Mouse (Mus musculus) C2C12 (cell line): ENCODE results near the gene A630095N17Rik.

Source experiments
- CEBPB ChIP-seq: IDR thresholded peaks from one replicate; pipeline ENCODE4 v1.6.1; 2011; ENCODE audit warnings: low read depth, mild to moderate bottlenecking, control low read depth, moderate library complexity
- CTCF ChIP-seq: IDR thresholded peaks from one replicate; pipeline ENCODE4 v1.5.1; 2011; ENCODE audit not compliant: control insufficient read depth, insufficient read depth, insufficient read length
- FOSL1 ChIP-seq: IDR thresholded peaks from one replicate; pipeline ENCODE4 v1.8.0; 2011; ENCODE audit warnings: mild to moderate bottlenecking, low read length; ENCODE audit not compliant: poor library complexity, insufficient read depth, severe bottlenecking
- MYOD1 ChIP-seq: IDR thresholded peaks from one replicate; pipeline ENCODE4 v1.6.1; 2011; ENCODE audit warnings: low read depth; ENCODE audit not compliant: control insufficient read depth, insufficient read length

DNA sequence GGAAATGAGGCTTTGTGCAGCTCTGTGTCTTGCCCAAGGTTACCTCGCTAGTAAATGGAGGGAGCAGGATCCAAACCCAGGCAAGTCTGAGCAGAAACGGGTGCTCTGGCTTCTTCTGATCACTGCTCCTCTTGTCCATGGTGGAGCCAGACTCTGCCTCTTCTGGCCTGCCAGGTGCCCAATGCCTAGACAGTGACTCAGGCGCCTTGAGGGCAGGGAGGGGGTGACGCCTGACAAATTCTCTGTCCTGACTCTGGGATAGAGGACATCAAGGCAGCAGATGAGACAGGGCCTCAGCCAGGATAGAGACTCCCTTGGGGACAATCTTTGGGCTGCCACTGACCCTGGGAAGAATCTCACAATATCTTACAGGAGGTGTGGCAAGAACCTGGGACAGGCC, 678 bp downstream of the A630095N17Rik start:
- TF ChIP-seq CTCF (no peak), FOSL1 (peak; percentile 31), MYOD1 (no peak), CEBPB (no peak)
